Mouse (Mus musculus): ENCODE measurements around the gene Kif1b.
"Not testable (repeated sequence)": the region's sequence is repeated elsewhere in the genome, so short reads cannot be mapped to it uniquely, and the experiment has no call there.

Gene Kif1b

GRCm38 (mm10) chr4:149219401-149220041, 88.0 kb downstream of the Kif1b start:
- DNase-seq = peak in 1 of 2 experiments; percentile 20

GRCm38 (mm10) chr4:149218476-149218875, 89.0 kb downstream of the Kif1b start:
- DNase-seq = no peak

- DNase-seq = no peak
Measured at GRCm38 (mm10) chr4:149215982-149216381, 91.5 kb downstream of the Kif1b start.

- no peak for DNase-seq
Measured at GRCm38 (mm10) chr4:149215397-149215796, 92.1 kb downstream of the Kif1b start.

GRCm38 (mm10) chr4:149214468-149214867, 93.0 kb downstream of the Kif1b start:
- DNase-seq = not testable (repeated sequence)

- no peak for DNase-seq
Measured at GRCm38 (mm10) chr4:149213466-149213865, 94.0 kb downstream of the Kif1b start.

- DNase-seq = peak in 1 of 2 experiments; percentile 51
Measured at GRCm38 (mm10) chr4:149211441-149211840, 96.1 kb downstream of the Kif1b start.

GRCm38 (mm10) chr4:149202467-149202866, 105.0 kb downstream of the Kif1b start:
- no peak for DNase-seq

GRCm38 (mm10) chr4:149201110-149201509, 106.4 kb downstream of the Kif1b start:
- DNase-seq = no peak

GRCm38 (mm10) chr4:149197180-149197579, 110.3 kb downstream of the Kif1b start:
- DNase-seq = no peak

- DNase-seq = no peak
Measured at GRCm38 (mm10) chr4:149191103-149191502, 116.4 kb downstream of the Kif1b start.

- no peak for DNase-seq
Measured at GRCm38 (mm10) chr4:149188563-149188962, 118.9 kb downstream of the Kif1b start.

- peak in 1 of 2 experiments; percentile 34 for DNase-seq
Measured at GRCm38 (mm10) chr4:149182755-149183154, 124.7 kb downstream of the Kif1b start.

- no peak for DNase-seq
Measured at GRCm38 (mm10) chr4:149182192-149182591, 125.3 kb downstream of the Kif1b start.

GRCm38 (mm10) chr4:149179573-149179972, 127.9 kb downstream of the Kif1b start:
- no peak for DNase-seq

- no peak for DNase-seq
Measured at GRCm38 (mm10) chr4:149179160-149179559, 128.3 kb downstream of the Kif1b start.

- DNase-seq = no peak
Measured at GRCm38 (mm10) chr4:149178328-149178727, 129.2 kb downstream of the Kif1b start.

GRCm38 (mm10) chr4:149177046-149177445, 130.4 kb downstream of the Kif1b start:
- no peak for DNase-seq

GRCm38 (mm10) chr4:149176645-149177044, 130.8 kb downstream of the Kif1b start:
- DNase-seq = no peak

GRCm38 (mm10) chr4:149173661-149174060, 133.8 kb downstream of the Kif1b start:
- no peak for DNase-seq

GRCm38 (mm10) chr4:149172666-149173065, 134.8 kb downstream of the Kif1b start:
- DNase-seq = peak; percentile 58 to 76

- no peak for DNase-seq
Measured at GRCm38 (mm10) chr4:149172083-149172482, 135.4 kb downstream of the Kif1b start.

GRCm38 (mm10) chr4:149171581-149171981, 135.9 kb downstream of the Kif1b start:
- DNase-seq = no peak

GRCm38 (mm10) chr4:149170394-149170931, 137.0 kb downstream of the Kif1b start:
- no peak for DNase-seq

GRCm38 (mm10) chr4:149169926-149170325, 137.6 kb downstream of the Kif1b start:
- DNase-seq = not testable (repeated sequence)

All from cerebellum, postnatal 25 days (tissue).